Mouse (Mus musculus) small intestine, adult 2 months (tissue): Measurements from ENCODE around the gene Sirt4.

Experiments
- CTCF ChIP-seq: fragments of 200-500 bp; IDR thresholded peaks from 2 replicates; pipeline ENCODE4 v1.5.1; 2012; ENCODE audit warnings: low read depth, mild to moderate bottlenecking, control low read depth, inconsistent platforms, low read length, moderate library complexity, mixed read lengths; ENCODE audit not compliant: insufficient replicate concordance, insufficient read length; ENCODE audit errors: extremely low read depth
- POLR2A ChIP-seq: fragments of 200-500 bp; IDR thresholded peaks from 2 replicates; pipeline ENCODE4 v1.6.1; 2012; ENCODE audit warnings: low read depth, mild to moderate bottlenecking, control low read depth, inconsistent platforms, low read length, moderate library complexity

DNA sequence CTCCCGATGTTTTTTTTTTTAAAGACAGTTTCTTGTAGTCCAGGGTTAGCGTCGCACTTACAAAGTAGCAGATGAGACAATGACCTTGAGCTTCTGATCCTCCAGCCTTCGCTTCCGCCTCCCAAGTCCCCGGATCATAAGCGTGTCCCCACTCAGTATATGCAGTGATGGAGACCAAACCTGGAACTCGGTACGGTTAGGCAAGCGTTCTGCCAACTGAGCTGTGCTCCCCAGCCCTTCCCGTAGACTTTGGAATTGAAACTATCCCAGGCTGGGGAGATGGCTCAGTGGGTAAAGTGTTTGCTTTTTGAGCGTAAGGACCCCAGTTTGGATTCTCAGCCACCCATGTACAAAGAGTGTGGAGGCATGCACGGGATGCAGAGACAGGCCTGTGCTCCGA lies 28.7 kb upstream of the Sirt4 start:
- no peak for TF ChIP-seq CTCF
- TF ChIP-seq POLR2A, result no peak
